Mouse (Mus musculus): ENCODE data around the gene Ripor2.

GRCm38 (mm10) chr13:24682346-24682745 is 100.4 kb downstream of the Ripor2 start:
- TF ChIP-seq CTCF (IDR thresholded peaks at IDR 0.05; ENCODE audit: low read depth) (no peak), EP300 (IDR thresholded peaks at IDR 0.05; ENCODE audit: low read depth) (no peak)
